Mouse (Mus musculus) ES-E14 (cell line): ENCODE data around the gene Wdr19. TPM values are rescaled to one million over a fixed set of nuclear protein-coding genes. Genes with fewer than 3 reads are reported as not detected.
A peak's percentile ranks its signal among the peaks of the same experiment; 100 is the strongest.

ENCODE experiments used
- DNase-seq: peaks from one replicate; pipeline ENCODE4 v3.0.0-alpha.2; 2013; ENCODE audit warnings: low read depth, low spot score
- H3K27ac ChIP-seq: 2 replicates; pipeline ENCODE4 v1.5.1; 2012; ENCODE audit warnings: low read depth, mild to moderate bottlenecking, low read length, moderate library complexity, mixed read lengths; ENCODE audit not compliant: poor library complexity, insufficient read depth, severe bottlenecking
- H3K36me3 ChIP-seq: 2 replicates; pipeline ENCODE4 v1.6.1; 2012; ENCODE audit warnings: mild to moderate bottlenecking, low read length, moderate library complexity, mixed read lengths; ENCODE audit not compliant: control insufficient read depth, poor library complexity, insufficient read depth, severe bottlenecking
- H3K4me1 ChIP-seq, 2 experiments: fragments of 150-350 bp in 1 of 2; sonication (generic) in 1 of 2; 2 replicates each; pipeline ENCODE4 v1.6.1; 2012; ENCODE audit warnings: low read length in 2 of 2, mild to moderate bottlenecking in 1 of 2, mixed read lengths in 1 of 2; ENCODE audit not compliant: control insufficient read depth in 2 of 2, insufficient read depth in 2 of 2, poor library complexity in 1 of 2
- H3K4me3 ChIP-seq, 2 experiments: fragments of 150-350 bp in 1 of 2; sonication (generic) in 1 of 2; 2 replicates each; pipeline ENCODE4 v1.5.1; 2012; ENCODE audit warnings: low read length in 2 of 2, low read depth in 1 of 2, mild to moderate bottlenecking in 1 of 2, mixed read lengths in 1 of 2; ENCODE audit not compliant: insufficient read depth in 1 of 2, poor library complexity in 1 of 2, severe bottlenecking in 1 of 2
- H3K9ac ChIP-seq: 2 replicates; pipeline ENCODE4 v1.6.1; 2012; ENCODE audit warnings: low read depth, mild to moderate bottlenecking, low read length, mixed read lengths; ENCODE audit not compliant: poor library complexity, insufficient read depth, severe bottlenecking
- H3K9me3 ChIP-seq: fragments of 150-350 bp; sonication (generic); 2 replicates; pipeline ENCODE4 v1.6.1; 2012; ENCODE audit warnings: low read depth, mild to moderate bottlenecking, low read length; ENCODE audit not compliant: control insufficient read depth, insufficient read depth
- CHD2 ChIP-seq: IDR thresholded peaks from 2 replicates; pipeline ENCODE4 v1.6.1; 2014; ENCODE audit warnings: mild to moderate bottlenecking, low read depth, low read length, inconsistent platforms
- HCFC1 ChIP-seq: IDR thresholded peaks from 2 replicates; pipeline ENCODE4 v1.6.1; 2012; ENCODE audit warnings: low read length, inconsistent platforms, borderline replicate concordance; ENCODE audit not compliant: insufficient read depth
- MAFK ChIP-seq: IDR thresholded peaks from 2 replicates; pipeline ENCODE4 v1.6.1; 2014; ENCODE audit warnings: mild to moderate bottlenecking, low read depth, low read length, inconsistent platforms; ENCODE audit not compliant: insufficient read depth
- ZC3H11A ChIP-seq: IDR thresholded peaks from 2 replicates; pipeline ENCODE4 v1.6.1; 2012; ENCODE audit warnings: low read depth, mild to moderate bottlenecking, inconsistent platforms, low read length, borderline replicate concordance
- ZNF384 ChIP-seq: IDR thresholded peaks from 2 replicates; pipeline ENCODE4 v1.6.1; 2012; ENCODE audit warnings: low read depth, low read length, inconsistent platforms
- in situ Hi-C, 2 experiments: fragments of 600-800 bp; cut with MboI; formaldehyde crosslinking; loops; one replicate each; pipeline ENCODE4 v1.15.1; 2025; ENCODE audit warnings: low sequenced_read_pairs in 2 of 2, inconsistent platforms in 1 of 2; ENCODE audit not compliant: unreplicated experiment in 2 of 2
- total RNA-seq: library from RNA; depleted of rRNA; stranded (reverse); fragments of 300-350 nt; gene quantifications from 2 replicates; pipeline ENCODE4 v1.2.3, GENCODE M21; 2012

Wdr19 gene
- total RNA-seq, 1 experiment, result 5.3 TPM

DNA sequence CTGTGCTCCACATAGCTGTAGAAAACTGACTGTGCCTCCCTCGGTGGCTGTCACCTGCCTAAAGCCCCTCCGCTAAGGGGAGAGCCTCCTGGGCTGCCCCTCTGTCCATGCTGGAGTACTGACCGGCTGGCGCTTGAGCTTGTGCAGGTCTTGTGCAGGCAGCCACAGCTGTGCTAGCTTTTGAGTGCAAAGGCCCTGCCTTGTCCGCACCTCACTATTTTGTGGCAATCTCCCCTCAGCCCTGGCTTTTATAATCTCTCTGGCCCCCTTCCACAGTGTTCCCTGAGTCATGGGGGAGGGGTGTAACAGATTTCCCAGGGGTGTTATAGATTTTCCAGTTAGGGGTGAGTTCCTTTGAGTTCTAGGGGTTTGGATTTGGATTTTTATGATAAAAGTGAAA is 47.7 kb upstream of the Wdr19 start:
- in situ Hi-C loops, result no loop called here
- H3K36me3 ChIP-seq, result no peaks in the 10 kb centered on the region
- H3K4me1 ChIP-seq, result no peaks in the 10 kb centered on the region
- no peak for DNase-seq
- TF ChIP-seq MAFK (no peak), ZNF384 (no peak), CHD2 (no peak), ZC3H11A (no peak), HCFC1 (no peak)
- H3K27ac ChIP-seq, result no peak overlapping the region
- H3K9me3 ChIP-seq, result no peaks in the 10 kb centered on the region
- no peak overlapping the region for H3K4me3 ChIP-seq
- no peak overlapping the region for H3K9ac ChIP-seq

DNA sequence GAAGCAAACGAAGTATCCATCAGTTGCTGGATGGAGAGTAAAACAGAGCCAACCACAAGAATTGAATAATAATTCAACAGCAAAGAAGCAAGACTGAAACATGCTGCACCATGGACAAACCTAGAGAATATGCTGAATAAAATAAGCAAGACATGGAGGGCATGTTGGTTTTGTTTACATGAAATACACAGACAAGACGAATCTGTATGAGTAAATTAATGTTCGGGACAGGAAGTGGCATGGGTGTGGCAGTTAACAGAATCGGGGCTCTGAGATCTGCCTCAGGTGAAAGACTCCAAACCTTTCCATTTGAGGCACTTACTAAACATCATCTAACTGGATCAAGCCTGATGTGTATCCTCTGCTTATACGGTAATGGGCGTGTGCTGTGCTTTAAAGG is 45.2 kb upstream of the Wdr19 start:
- no peaks in the 10 kb centered on the region for H3K9me3 ChIP-seq
- no peaks in the 10 kb centered on the region for H3K36me3 ChIP-seq
- H3K9ac ChIP-seq, result no peak overlapping the region
- H3K4me1 ChIP-seq, result peaks cover 0 to 3% of the 10 kb centered on the region in 2 experiments; a peak in 2 of 4 replicates
- no peak for TF ChIP-seq ZNF384
- TF ChIP-seq MAFK, result no peak
- no peak for TF ChIP-seq CHD2
- TF ChIP-seq ZC3H11A, result no peak
- no peak for TF ChIP-seq HCFC1
- no peak overlapping the region for H3K4me3 ChIP-seq
- no peak overlapping the region for H3K27ac ChIP-seq
- DNase-seq, result no peak
- in situ Hi-C loops, result no loop called here

DNA sequence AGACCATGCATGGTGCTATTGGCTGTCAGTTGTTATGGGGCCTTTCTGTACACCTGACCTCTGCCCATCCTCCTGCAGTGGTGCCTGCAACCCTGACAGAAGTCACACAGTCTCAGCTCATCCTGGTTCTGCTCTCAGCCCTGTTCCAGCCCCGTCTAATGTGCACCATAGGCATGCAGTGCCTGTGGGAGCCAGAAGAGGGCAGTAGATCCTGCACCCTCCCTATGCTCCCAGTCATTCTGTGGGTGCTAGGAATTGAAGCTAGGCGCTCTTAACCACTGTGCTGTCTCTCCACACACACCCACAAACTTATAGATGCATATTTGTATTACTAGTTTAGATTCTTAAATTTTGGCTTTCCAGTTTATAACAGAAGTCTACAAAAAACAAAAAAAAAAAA is 42.6 kb upstream of the Wdr19 start:
- TF ChIP-seq ZC3H11A (peak; percentile 65; the same call in 1 of the 2 replicates), MAFK (no peak)
- peak; percentile 53 for DNase-seq

DNA sequence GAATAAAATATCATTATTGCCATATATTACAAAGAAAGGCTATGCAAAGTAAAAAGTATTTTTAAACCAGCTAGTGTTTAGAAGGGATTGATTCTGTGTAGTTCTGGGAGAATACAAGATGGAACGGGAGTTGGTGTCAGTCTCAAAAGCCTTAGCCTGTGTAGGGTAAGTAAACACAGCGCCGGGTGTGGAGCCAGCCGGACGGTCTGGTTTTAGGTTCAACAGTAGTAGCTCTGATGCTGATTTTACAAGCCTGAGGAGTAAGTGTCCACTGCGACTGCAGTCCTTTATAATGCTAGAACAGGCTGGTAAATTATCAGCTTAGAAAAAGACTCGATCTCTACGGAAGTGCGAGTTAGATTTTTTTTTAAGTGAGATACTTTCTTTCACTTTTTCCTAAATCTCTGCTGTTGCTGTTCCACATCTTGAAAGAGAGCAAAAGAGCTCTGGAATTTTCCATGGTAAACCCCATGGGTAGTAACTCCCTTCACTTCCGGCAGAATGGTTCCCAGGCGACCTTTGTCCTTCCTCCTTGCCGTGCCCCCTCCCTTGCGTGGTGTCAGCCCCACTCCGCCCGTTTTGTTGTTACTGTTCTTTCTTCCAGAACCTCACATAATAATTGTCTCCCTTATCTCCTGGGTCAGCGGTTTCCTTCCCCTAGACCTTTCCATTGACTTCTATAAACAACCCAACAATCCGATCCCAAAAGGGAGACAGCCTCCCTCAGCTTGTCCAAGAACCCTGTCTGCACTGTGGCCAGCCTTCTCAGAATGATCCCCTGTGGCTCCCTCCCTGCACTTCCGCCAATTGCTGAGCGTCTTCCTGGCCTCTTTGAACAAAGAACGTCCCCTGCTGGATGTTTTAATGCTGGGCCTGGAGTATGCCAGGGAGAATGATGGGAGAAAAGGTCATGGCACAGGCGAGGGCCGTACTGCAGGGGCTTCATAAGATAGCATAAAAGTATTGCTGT is 41.8 kb upstream of the Wdr19 start:
- H3K9me3 ChIP-seq, result no peaks in the 10 kb centered on the region
- H3K4me3 ChIP-seq, result peak overlapping the region in 1 of 2 experiments; percentile 46; a peak in 2 of 4 replicates
- DNase-seq, result no peak
- H3K4me1 ChIP-seq, result peaks cover 0 to 4% of the 10 kb centered on the region in 2 experiments; a peak in 2 of 4 replicates
- H3K27ac ChIP-seq, result no peak overlapping the region
- H3K36me3 ChIP-seq, result no peaks in the 10 kb centered on the region
- no peak overlapping the region for H3K9ac ChIP-seq
- in situ Hi-C loops, result no loop called here
- TF ChIP-seq CHD2 (no peak), ZNF384 (no peak), MAFK (no peak), ZC3H11A (no peak), HCFC1 (no peak)

More for the DNA sequence above, 42.6 kb upstream of the Wdr19 start:
- H3K27ac ChIP-seq, result no peak overlapping the region
- in situ Hi-C loops, result no loop called here
- H3K36me3 ChIP-seq, result no peaks in the 10 kb centered on the region
- H3K4me1 ChIP-seq, result peaks cover 0 to 4% of the 10 kb centered on the region in 2 experiments; a peak in 2 of 4 replicates
- H3K4me3 ChIP-seq, result no peak overlapping the region
- H3K9ac ChIP-seq, result no peak overlapping the region
- no peaks in the 10 kb centered on the region for H3K9me3 ChIP-seq
